Mouse (Mus musculus) NIH3T3 (cell line): ENCODE measurements around the gene Mrgpra6.

Experiments used
- DNase-seq: peaks from one replicate; pipeline ENCODE4 v3.0.0-alpha.2; 2012; ENCODE audit warnings: low read depth

Mrgpra6 gene

DNA sequence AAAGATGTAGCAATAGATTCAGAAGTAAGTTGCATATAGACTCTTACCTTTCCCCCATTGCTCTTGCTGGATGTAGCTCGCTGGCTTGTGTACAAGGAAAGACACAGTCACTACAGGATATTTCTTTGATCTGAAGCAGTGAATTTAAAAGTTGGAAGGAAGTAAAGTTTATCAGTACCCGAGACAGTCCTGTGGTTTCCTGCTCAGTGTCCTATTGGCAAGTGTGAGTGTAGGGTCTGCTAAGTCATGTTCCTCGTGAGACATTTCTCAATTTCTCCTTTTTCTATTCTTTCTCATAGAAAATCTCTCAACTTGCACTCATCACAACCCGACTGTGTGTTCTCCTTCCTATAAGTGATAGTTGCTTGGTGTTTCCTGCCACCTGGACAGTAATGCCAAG is at the start of gene Mrgpra6:
Gene Mrgpra6 (minus strand): TSS at position 91 of the 400 bp plus-strand sequence.
- DNase-seq: no peak

DNA sequence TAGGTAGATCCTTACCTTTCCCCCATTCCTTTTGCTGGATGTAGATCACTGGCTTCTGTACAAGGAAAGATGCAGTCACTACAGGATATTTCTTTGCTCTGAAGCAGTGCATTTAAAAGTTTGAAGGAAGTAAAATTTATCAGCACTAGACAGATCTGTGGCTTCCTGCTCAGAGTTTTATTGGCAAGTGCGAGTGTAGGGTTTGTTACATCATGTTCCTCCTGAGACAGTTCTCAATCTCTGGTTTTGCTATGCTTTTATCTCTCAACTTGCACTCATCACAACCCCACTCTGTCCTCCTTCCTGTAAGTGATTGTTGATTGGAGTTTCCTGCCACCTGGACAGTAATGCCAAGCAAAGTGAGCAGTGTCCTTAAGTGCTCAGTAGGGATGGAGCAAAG is 48.0 kb upstream of the Mrgpra6 start, which contains the start of gene Mrgpra9:
Gene Mrgpra9 (minus strand): TSS at position 79 of the 400 bp plus-strand sequence.
- DNase-seq: no peak

DNA sequence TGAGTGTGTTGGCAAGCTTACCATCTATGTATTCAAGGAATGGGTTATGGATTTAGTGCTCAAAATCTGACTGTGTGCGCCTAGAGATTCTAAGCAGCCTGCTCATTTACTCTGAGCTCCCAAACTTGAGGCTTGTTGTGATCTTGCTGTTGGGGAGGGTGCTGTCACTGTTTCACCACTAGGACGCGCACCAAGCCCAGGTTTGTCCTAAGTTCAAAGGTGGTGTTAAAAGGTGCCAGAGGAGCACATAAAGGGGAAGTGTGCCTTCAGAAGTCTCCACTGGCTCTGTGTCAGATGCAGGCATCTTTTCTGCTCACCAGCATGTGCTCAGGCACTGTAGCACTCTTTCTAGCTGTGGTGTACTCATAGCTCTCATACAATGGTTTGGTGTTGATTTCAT is 39.9 kb upstream of the Mrgpra6 start:
- no peak for DNase-seq

DNA sequence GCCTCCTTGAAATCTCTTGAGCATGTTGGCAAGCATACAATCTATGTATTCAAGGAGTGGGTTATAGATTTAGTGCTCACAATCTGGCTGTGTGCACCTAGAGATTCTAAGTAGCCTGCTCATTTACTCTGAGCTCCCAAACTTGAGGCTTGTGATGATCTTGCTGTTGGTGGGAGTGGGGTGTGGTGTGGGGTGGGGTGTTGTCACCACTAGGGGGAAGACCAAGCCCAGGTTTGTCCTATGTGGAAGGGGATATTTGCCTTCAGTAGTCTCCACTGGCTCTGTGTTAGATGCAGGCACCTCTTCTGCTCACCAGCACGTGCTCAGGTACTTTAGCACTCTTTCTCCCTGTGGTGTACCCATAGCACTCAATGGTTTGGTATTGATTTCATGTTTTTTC is 9.4 kb downstream of the Mrgpra6 start:
- DNase-seq: no peak

DNA sequence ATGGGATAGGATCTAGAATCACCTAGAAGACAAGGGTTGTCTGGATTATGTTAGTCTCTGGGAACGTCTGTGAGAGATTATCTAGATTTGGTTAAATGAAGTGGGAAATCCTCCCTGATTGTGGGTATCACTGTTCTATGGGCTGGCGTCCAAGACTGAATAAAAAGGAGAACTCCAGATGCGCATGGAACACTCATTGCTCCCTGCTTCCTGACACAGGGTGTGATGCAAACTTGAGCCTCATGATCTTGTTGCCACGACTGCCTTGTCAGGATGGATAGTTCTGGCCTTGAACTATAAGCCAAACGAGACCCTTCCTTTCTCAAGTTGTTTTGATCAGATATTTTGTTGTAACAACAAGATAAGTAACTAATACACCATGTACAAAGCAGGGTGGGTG is 33.9 kb downstream of the Mrgpra6 start:
- no peak for DNase-seq

DNA sequence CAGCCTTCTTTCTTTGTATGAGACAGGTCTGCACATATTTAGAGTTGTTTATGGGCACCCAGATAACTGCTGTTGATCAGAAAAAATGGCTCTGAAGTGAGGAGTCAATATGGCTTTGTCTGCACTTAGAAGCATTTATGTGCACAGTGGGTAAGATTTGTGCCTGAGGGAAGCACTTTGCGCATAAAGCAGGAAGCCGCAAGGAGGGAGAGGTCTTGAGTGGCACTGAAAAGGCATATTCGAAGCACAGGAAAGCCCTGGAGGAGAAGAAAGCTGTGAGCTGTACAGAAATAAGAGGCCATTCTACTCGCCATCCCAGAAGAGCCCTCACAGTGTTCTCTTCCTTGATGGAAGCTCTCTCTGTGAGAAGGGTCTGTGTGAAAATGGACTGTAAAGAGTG is 39.7 kb downstream of the Mrgpra6 start:
- DNase-seq: no peak

DNA sequence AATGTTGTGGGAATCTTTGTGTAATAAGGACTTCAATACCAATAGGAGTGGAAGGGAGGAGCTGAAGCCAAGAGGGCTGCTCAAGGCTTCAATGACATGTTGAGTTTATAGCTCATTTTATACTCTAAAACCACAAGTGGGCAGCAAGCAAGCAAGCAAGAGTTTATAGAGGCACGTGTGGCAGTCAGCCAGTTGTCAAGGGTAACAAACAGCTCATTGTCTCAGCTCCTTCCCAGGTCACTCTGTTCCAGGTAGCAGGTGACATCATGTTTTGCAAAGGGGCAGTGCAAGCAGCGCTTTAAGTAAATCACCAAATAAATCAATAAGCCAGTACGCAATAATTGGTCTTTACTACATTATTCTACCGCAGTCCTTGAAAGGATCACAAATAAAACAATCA is 41.5 kb downstream of the Mrgpra6 start:
- peak; percentile 17 for DNase-seq

DNA sequence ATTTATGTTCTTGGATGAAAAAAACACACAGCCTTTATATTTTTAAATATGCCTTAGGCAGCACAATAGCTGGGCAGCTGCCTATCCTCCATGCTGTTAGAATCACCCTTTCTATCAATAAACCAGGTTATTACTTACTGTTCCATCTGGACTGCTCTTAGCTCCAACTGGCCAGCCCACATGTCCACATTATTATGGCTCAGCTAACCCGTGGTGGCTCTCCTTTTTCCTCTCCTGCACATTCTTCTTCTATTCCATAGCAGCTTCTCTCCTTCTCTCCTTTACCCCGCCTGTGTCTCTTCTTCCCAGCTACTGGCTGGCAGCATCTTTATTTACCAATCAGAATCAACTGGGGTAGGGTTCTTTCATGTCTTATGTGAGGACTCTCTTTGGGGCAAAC is 46.3 kb downstream of the Mrgpra6 start:
- no peak for DNase-seq

DNA sequence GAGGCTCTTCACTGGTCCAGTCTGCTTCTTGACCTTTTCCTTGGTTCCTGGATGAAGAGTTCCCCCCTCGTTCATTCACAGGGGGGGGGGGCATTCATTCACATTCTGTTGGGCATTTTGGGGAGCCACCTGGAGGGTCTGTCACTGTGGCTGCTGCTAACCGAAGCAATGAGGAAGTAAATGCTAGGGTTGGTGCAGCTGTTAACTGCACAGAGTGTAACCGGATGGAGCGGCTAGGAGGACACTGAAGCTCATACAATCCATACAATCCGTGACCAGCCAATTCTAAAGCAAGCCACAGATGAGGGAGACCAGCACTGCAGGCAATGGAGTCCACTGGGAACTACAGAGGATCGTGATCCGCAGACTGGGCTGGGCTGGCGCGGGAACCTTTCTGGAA is 47.0 kb downstream of the Mrgpra6 start:
- DNase-seq: no peak

DNA sequence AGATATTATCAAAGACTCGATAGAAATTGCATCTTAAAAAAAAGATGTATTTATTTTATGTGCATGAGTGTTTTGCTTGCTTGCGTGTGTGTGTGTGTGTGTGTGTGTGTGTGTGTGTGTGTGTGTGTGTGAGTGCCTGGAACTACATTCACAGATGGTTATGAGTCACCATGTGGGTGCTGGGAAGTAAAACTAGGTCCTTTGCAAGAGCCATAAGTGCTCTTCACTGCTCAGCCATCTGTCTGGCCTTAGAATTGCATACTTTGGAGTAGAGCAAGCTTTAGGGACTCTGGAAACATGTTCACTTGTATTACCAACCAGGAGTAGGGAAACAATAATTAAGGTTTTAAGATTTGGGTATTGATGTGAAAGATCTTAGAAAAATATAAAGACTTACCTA is 48.9 kb downstream of the Mrgpra6 start:
- DNase-seq: no peak

DNA sequence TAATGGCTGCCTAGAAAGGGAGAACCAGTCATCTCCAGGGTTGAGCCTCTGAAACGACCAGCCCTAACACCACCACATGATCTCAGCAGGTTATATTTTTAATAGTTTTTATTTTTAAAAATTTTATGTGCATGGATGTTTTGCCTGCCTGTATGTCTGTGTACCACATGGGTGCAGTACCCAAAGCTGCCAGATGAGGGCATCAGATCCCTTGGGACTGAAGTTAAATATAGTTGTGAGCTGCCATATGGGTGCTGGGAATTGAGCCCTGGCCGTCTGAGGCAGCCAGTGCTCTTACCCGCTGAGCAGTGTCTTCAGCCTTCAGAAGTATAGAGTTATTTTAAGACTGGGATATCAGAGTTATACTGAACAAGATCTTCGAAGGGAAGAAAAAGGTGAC is 49.3 kb downstream of the Mrgpra6 start:
- peak; percentile 17 for DNase-seq

DNA sequence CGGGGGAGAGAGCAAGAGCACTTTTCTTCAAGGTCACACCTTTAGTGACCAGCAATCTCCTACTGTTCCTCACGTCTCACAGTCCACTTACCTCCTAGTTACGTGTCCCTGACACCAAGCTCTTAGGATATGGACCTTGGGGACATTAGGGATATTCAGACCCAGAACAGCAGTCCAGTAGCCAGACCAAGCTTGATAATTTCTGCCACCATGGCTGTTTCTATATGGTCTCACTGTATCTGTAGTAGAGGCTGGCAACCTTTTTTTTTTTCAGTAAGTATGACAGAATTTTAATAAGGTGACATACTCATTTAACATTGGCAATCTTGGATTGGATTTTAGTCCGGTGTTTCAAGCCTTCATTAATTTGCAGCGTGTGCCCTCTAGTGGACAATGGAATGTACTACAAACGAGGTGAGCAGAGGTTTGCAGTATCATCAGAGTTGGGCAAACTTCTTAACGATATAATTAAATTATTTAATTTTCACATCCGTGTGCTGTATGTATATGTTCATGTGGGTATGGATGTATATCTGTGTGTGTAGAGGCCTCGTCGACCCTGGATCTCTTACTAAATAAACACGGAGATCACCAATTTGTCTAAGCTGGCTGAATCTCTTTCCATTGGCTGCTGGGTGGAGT is 54.2 kb downstream of the Mrgpra6 start:
- DNase-seq: peak; percentile 79

DNA sequence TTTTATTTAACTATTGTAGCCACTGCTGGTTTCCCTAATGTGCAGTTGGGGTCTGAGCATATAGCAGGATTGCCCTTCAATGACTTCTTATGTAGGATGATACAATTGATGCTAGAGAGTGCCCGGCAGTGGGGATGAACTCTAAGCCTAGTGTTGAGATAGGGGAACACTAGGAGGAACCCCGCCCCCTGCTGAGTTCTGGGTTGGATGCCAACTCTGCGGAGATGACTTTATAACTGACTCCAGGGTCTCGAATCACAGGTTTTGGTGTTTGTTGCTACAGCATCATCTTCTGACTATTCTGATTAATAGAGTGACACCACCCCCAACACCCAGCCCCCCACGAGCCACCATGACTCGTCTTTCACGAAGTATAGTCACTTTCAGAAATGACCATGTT is 56.4 kb downstream of the Mrgpra6 start:
- no peak for DNase-seq

DNA sequence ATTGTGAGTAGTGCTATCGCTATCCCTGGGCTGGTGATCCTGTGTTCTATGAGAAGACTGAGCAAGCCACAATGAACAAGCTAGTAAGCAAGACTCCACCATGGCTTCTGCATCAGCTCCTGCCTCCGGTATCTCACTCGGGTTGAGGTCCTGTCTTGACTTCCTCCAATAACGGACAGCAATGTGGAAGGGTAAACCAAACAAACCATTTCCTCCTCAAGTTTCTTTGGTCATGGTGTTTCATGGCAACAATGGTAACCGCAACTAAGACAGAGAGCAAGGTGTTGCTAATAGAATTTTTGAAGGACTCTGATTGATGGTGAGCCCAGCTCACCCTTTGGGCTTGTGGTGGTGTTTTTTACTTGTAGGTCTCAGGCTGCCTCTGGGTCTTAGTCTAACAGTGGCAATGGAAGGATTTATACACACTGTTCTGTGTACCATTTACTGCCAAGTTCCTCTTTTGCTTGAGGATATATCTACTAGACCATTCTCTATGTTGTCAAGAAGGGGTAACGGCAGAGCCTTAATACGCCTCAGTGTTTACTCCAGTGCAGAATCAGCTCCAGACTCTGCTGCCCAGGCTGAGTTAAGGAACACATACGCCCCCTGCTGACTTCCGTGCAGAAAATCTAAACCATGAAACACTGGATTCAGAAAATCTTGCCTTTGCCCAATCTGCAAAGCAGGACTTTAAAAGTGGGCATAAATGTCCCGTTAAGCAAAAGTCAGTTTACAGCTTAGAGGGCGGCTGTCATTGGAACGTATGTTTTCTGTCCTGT is 58.5 kb downstream of the Mrgpra6 start:
- peak; percentile 74 for DNase-seq

DNA sequence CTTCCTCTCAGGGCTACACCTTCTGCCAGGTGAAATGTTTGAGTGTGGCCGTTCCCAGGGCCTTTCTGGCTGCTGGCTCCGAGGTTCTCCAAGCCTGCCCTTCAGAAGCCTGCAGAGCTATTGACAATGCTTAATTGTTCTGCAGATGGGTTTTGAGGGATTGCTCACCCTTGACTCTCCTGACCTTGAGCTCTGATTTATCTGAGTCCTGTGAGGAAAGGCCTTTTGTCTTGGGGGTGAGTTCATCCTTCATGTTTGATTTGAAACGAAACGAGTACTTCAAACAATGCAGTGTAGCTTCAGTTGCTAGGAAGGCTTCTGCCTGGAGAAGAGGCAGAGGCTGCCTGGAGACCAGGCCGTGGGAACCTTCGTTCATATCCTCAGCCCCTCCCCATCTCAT is 60.4 kb downstream of the Mrgpra6 start:
- DNase-seq: no peak

DNA sequence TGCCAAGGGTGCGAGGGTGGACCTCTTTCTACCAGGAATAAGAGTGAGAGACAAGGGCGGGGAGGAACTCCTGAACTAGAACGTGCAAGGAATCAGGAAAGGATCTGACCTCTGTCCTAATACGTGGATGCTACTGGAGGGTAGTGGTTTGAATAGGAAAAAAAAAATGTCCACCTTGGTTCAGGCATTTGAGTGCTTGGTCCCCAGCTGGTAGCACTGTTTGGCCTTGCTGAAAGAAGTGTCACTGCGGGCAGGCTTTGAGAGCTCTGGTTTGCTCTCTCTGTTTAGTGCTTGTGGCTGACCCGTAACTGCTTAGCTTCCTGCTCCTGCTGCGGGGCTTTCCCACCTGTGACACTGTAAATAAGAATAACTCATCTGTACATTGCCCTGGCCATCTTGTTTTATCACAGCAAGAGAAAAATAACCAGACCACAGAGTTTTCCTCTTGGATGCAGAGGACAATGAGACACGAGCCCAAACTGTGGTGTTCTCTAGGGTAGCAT is 64.8 kb downstream of the Mrgpra6 start:
- no peak for DNase-seq
